Mouse (Mus musculus): ENCODE results near the gene Cd82. TPM values are rescaled to one million over a fixed set of nuclear protein-coding genes. Genes with fewer than 3 reads are reported as not detected.

Gene Cd82
- polyA plus RNA-seq (2015; fragmentation: Nextera tagmentation; extraction: Ambion mirVana), result 88.5 and 90.1 TPM in 2 replicates

- Histone ChIP-seq H3K9ac (peak within 1 kb of the TSS; percentile 96), H3K4me3 (replicated peaks) (peak within 1 kb of the TSS; percentile 85), H3K4me1 (replicated peaks) (peaks cover 94% of the 10 kb centered on the region), H3K4me2 (peak within 1 kb of the TSS; percentile 88), H3K36me3 (peaks cover 12% of the 10 kb centered on the region), H3K27ac (peak within 1 kb of the TSS; percentile 98), H3K27me3 (no peaks in the 10 kb centered on the region), H3K9me3 (replicated peaks) (no peaks in the 10 kb centered on the region)
- DNase-seq (peak; percentile 84), ATAC-seq (ENCODE audit: low read depth) (peak; percentile 88)
- WGBS (ENCODE audit: insufficient replicate concordance), result 5% methylated on average over 20 of the region's 20 CpGs
These were observed at the start of gene Cd82 for GRCm38 (mm10) chr2:93462760-93463159. Gene Cd82, minus strand, starts transcription at chr2:93463140.

- Histone ChIP-seq H3K36me3 (no peaks in the 10 kb centered on the region), H3K27ac (no peak overlapping the region), H3K4me2 (no peak overlapping the region), H3K4me3 (replicated peaks) (no peak overlapping the region), H3K9me3 (replicated peaks) (no peaks in the 10 kb centered on the region), H3K9ac (no peak overlapping the region), H3K4me1 (replicated peaks) (no peaks in the 10 kb centered on the region), H3K27me3 (no peaks in the 10 kb centered on the region)
- DNase-seq (no peak), ATAC-seq (ENCODE audit: low read depth) (no peak)
- WGBS (ENCODE audit: insufficient replicate concordance), result 50% methylated on average over 7 of the region's 7 CpGs
These were observed 49.2 kb upstream of the Cd82 start for GRCm38 (mm10) chr2:93512130-93512529.

- no peak overlapping the region for H3K4me3 ChIP-seq (replicated peaks)
- H3K27ac ChIP-seq, result no peak overlapping the region
- no peak overlapping the region for H3K4me2 ChIP-seq
- H3K36me3 ChIP-seq, result no peaks in the 10 kb centered on the region
- H3K27me3 ChIP-seq, result no peaks in the 10 kb centered on the region
- no peak overlapping the region for H3K9ac ChIP-seq
- H3K4me1 ChIP-seq (replicated peaks), result no peaks in the 10 kb centered on the region
- WGBS (ENCODE audit: insufficient replicate concordance), result 74% methylated on average over 1 of the region's 1 CpGs
- no peaks in the 10 kb centered on the region for H3K9me3 ChIP-seq (replicated peaks)
- DNase-seq (no peak), ATAC-seq (ENCODE audit: low read depth) (no peak)
These were observed 47.9 kb upstream of the Cd82 start for GRCm38 (mm10) chr2:93510839-93511238.

GRCm38 (mm10) chr2:93509777-93510750, 47.1 kb upstream of the Cd82 start:
- Histone ChIP-seq H3K9me3 (replicated peaks) (no peaks in the 10 kb centered on the region), H3K4me1 (replicated peaks) (no peaks in the 10 kb centered on the region), H3K9ac (no peak overlapping the region), H3K27me3 (no peaks in the 10 kb centered on the region), H3K36me3 (no peaks in the 10 kb centered on the region), H3K27ac (no peak overlapping the region), H3K4me3 (replicated peaks) (no peak overlapping the region), H3K4me2 (no peak overlapping the region)
- DNase-seq (no peak), ATAC-seq (ENCODE audit: low read depth) (no peak)
- WGBS (ENCODE audit: insufficient replicate concordance), result 64% methylated on average over 12 of the region's 12 CpGs

GRCm38 (mm10) chr2:93505091-93505490, 42.2 kb upstream of the Cd82 start:
- ATAC-seq (ENCODE audit: low read depth), result no peak
- 53% methylated on average over 6 of the region's 6 CpGs for WGBS (ENCODE audit: insufficient replicate concordance)
- H3K27me3 ChIP-seq, result no peaks in the 10 kb centered on the region
- DNase-seq, result no peak
- H3K9me3 ChIP-seq (replicated peaks), result no peaks in the 10 kb centered on the region
- H3K27ac ChIP-seq, result no peak overlapping the region
- H3K4me2 ChIP-seq, result no peak overlapping the region
- H3K4me3 ChIP-seq (replicated peaks), result no peak overlapping the region
- H3K4me1 ChIP-seq (replicated peaks), result no peaks in the 10 kb centered on the region
- H3K9ac ChIP-seq, result no peak overlapping the region
- no peaks in the 10 kb centered on the region for H3K36me3 ChIP-seq

GRCm38 (mm10) chr2:93503353-93503752, 40.4 kb upstream of the Cd82 start:
- H3K36me3 ChIP-seq, result no peaks in the 10 kb centered on the region
- no peak overlapping the region for H3K9ac ChIP-seq
- DNase-seq, result no peak
- no peaks in the 10 kb centered on the region for H3K9me3 ChIP-seq (replicated peaks)
- H3K4me3 ChIP-seq (replicated peaks), result no peak overlapping the region
- ATAC-seq (ENCODE audit: low read depth), result no peak
- WGBS (ENCODE audit: insufficient replicate concordance), result 44% methylated on average over 4 of the region's 4 CpGs
- no peaks in the 10 kb centered on the region for H3K27me3 ChIP-seq
- no peak overlapping the region for H3K27ac ChIP-seq
- no peaks in the 10 kb centered on the region for H3K4me1 ChIP-seq (replicated peaks)
- no peak overlapping the region for H3K4me2 ChIP-seq

GRCm38 (mm10) chr2:93501303-93501702, 38.4 kb upstream of the Cd82 start:
- no peaks in the 10 kb centered on the region for H3K9me3 ChIP-seq (replicated peaks)
- 59% methylated on average over 10 of the region's 10 CpGs for WGBS (ENCODE audit: insufficient replicate concordance)

GRCm38 (mm10) chr2:93497221-93497620, 34.3 kb upstream of the Cd82 start:
- H3K9ac ChIP-seq, result no peak overlapping the region
- H3K9me3 ChIP-seq (replicated peaks), result no peaks in the 10 kb centered on the region
- 32% methylated on average over 5 of the region's 5 CpGs for WGBS (ENCODE audit: insufficient replicate concordance)
- no peak overlapping the region for H3K27ac ChIP-seq
- H3K27me3 ChIP-seq, result no peaks in the 10 kb centered on the region
- H3K4me2 ChIP-seq, result no peak overlapping the region
- H3K4me3 ChIP-seq (replicated peaks), result no peak overlapping the region
- no peak for DNase-seq
- H3K36me3 ChIP-seq, result no peaks in the 10 kb centered on the region
- H3K4me1 ChIP-seq (replicated peaks), result no peaks in the 10 kb centered on the region
- no peak for ATAC-seq (ENCODE audit: low read depth)

More at GRCm38 (mm10) chr2:93501303-93501702, 38.4 kb upstream of the Cd82 start:
- DNase-seq (no peak), ATAC-seq (ENCODE audit: low read depth) (no peak)
- Histone ChIP-seq H3K4me2 (no peak overlapping the region), H3K9ac (no peak overlapping the region), H3K4me3 (replicated peaks) (no peak overlapping the region), H3K4me1 (replicated peaks) (no peaks in the 10 kb centered on the region), H3K27ac (no peak overlapping the region), H3K27me3 (no peaks in the 10 kb centered on the region), H3K36me3 (no peaks in the 10 kb centered on the region)

GRCm38 (mm10) chr2:93495170-93495569, 32.2 kb upstream of the Cd82 start:
- no peak overlapping the region for H3K4me3 ChIP-seq (replicated peaks)
- 61% methylated on average over 3 of the region's 3 CpGs for WGBS (ENCODE audit: insufficient replicate concordance)
- no peaks in the 10 kb centered on the region for H3K27me3 ChIP-seq
- no peak overlapping the region for H3K27ac ChIP-seq
- no peak overlapping the region for H3K9ac ChIP-seq
- H3K9me3 ChIP-seq (replicated peaks), result no peaks in the 10 kb centered on the region
- H3K4me2 ChIP-seq, result no peak overlapping the region
- no peak for ATAC-seq (ENCODE audit: low read depth)
- H3K36me3 ChIP-seq, result no peaks in the 10 kb centered on the region
- no peak for DNase-seq
- H3K4me1 ChIP-seq (replicated peaks), result no peaks in the 10 kb centered on the region

GRCm38 (mm10) chr2:93493541-93493940, 30.6 kb upstream of the Cd82 start:
- Histone ChIP-seq H3K36me3 (no peaks in the 10 kb centered on the region), H3K9ac (no peak overlapping the region), H3K27ac (no peak overlapping the region), H3K4me2 (no peak overlapping the region), H3K27me3 (0 out of 2 replicates have a peak, but pooled peaks cover 2% of the 10 kb centered on the region), H3K4me3 (replicated peaks) (no peak overlapping the region), H3K4me1 (replicated peaks) (no peaks in the 10 kb centered on the region), H3K9me3 (replicated peaks) (no peaks in the 10 kb centered on the region)
- 48% methylated on average over 3 of the region's 3 CpGs for WGBS (ENCODE audit: insufficient replicate concordance)
- no peak for ATAC-seq (ENCODE audit: low read depth)
- DNase-seq, result no peak

- no peak overlapping the region for H3K9ac ChIP-seq
- peaks cover 9% of the 10 kb centered on the region; the same call in 1 of the 2 replicates for H3K27me3 ChIP-seq
- H3K9me3 ChIP-seq (replicated peaks), result no peaks in the 10 kb centered on the region
- ATAC-seq (ENCODE audit: low read depth) (no peak), DNase-seq (no peak)
- no peaks in the 10 kb centered on the region for H3K4me1 ChIP-seq (replicated peaks)
- no peak overlapping the region for H3K4me3 ChIP-seq (replicated peaks)
- no peak overlapping the region for H3K27ac ChIP-seq
- no peak overlapping the region for H3K4me2 ChIP-seq
- H3K36me3 ChIP-seq, result no peaks in the 10 kb centered on the region
- 66% methylated on average over 2 of the region's 2 CpGs for WGBS (ENCODE audit: insufficient replicate concordance)
These were observed 27.6 kb upstream of the Cd82 start for GRCm38 (mm10) chr2:93490516-93490915.
